Mouse (Mus musculus): ENCODE measurements around the gene Zfp148. TPM values are rescaled to one million over a fixed set of nuclear protein-coding genes. Genes with fewer than 3 reads are reported as not detected.

Zfp148 gene
- polyA plus RNA-seq, 1 experiment, result 7.9 TPM

DNA sequence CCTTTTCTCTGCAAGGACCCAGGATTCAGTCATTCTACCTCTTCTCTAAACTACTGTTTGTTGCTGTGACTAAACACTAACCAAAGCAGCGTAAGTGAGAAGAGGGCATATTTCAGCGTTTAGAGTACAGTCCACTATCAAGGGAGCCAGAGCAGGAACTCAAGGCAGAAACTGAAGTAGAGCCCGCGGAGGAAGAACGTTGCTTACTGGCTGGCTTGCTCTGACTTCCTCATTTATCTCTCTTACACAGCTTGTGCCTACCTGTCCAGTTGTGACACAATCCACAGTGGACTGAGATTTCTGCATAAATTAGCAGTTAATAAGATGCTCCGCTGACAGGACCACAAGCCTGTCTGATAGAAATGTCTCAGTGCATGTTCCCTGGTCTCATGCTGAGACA, 93.7 kb downstream of the Zfp148 start:
- TF ChIP-seq POLR2AphosphoS2 (IDR thresholded peaks at IDR 0.05; ENCODE audit: insufficient read length, low read depth) (no peak), MAX (IDR thresholded peaks at IDR 0.05; ENCODE audit: low read depth) (no peak), SRF (IDR thresholded peaks at IDR 0.05; ENCODE audit: control insufficient read depth, insufficient read length, low read depth) (no peak)
- Histone ChIP-seq H3K27me3 (ENCODE audit: control insufficient read depth, insufficient read depth, insufficient read length) (no peaks in the 10 kb centered on the region), H3K36me3 (ENCODE audit: control insufficient read depth, insufficient read depth) (peaks cover 6% of the 10 kb centered on the region), H3K4me2 (ENCODE audit: low read depth) (no peak overlapping the region), H3K4me3 (no peak overlapping the region), H3K79me2 (ENCODE audit: control insufficient read depth, insufficient read depth) (no peaks in the 10 kb centered on the region), H3ac (ENCODE audit: control insufficient read depth, insufficient read length) (no peak overlapping the region)

DNA sequence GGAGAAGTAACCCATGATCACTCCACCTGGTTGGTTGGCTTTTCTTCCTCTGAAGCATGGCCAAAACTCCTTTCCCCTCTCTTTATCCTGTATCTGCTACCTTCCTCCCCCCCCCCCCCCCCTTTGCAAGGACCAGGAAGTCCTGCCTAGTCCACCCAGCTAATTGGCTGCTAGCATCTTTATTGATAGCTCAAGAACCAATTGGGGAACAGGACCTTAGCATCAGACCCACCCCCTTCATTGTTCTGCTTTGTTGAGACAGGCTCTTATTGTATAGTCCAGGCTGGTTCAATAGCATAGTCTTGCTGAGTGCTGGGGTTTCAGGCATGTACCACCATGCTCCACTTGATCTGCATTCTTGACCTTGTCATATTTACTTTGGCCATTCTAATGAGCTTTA, 99.3 kb downstream of the Zfp148 start:
- TF ChIP-seq REST (IDR thresholded peaks at IDR 0.05; ENCODE audit: insufficient read depth, insufficient read length), result no peak
- TF ChIP-seq TCF12 (IDR thresholded peaks at IDR 0.05; ENCODE audit: insufficient read depth, poor library complexity, severe bottlenecking), result no peak
- no peak for TF ChIP-seq POLR2A (IDR thresholded peaks at IDR 0.05; ENCODE audit: insufficient read length, low read depth)
- no peaks in the 10 kb centered on the region for H3K27me3 ChIP-seq (ENCODE audit: control insufficient read depth, insufficient read depth, insufficient read length)
- H3K4me2 ChIP-seq (ENCODE audit: low read depth), result no peak overlapping the region
- H3K4me3 ChIP-seq, result no peak overlapping the region
- H3ac ChIP-seq (ENCODE audit: control insufficient read depth, insufficient read length), result no peak overlapping the region
- H3K79me2 ChIP-seq (ENCODE audit: control insufficient read depth, insufficient read depth), result no peaks in the 10 kb centered on the region
- peaks cover 12% of the 10 kb centered on the region for H3K36me3 ChIP-seq (ENCODE audit: control insufficient read depth, insufficient read depth)

DNA sequence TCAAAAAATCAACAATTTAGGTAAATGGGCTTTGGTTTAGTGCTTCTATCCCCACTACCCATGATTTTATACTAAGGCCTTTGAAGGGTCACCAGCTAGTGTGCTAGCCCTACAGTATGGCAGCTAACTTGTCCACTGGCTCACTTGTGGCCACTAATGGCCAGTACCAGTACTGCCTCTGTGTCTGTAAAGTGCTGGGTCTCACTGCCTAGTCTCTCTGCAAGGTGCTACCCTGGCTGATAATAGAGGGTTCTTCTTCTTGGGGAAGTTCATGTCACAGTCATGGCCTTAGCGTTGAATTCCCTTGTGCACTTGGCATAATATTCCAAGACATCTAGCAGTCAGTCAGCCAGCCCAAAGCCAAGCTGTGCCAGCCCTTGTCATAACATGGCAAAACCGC, 100.5 kb downstream of the Zfp148 start:
- no peak for TF ChIP-seq TCF3 (IDR thresholded peaks at IDR 0.05; ENCODE audit: insufficient read length, low read depth)
- TF ChIP-seq POLR2AphosphoS2 (IDR thresholded peaks at IDR 0.05; ENCODE audit: insufficient read length, low read depth), result no peak
- TF ChIP-seq POLR2A (IDR thresholded peaks at IDR 0.05; ENCODE audit: insufficient read length, low read depth), result no peak
- TF ChIP-seq MYOD1 (IDR thresholded peaks at IDR 0.05; ENCODE audit: control insufficient read depth in 1 of 3, insufficient read length in 2 of 3, low read depth in 2 of 3), result no peak
- no peak for TF ChIP-seq CEBPB (IDR thresholded peaks at IDR 0.05; ENCODE audit: insufficient read depth, poor library complexity, severe bottlenecking)
- TF ChIP-seq USF1 (IDR thresholded peaks at IDR 0.05; ENCODE audit: low read depth), result no peak
- TF ChIP-seq REST (IDR thresholded peaks at IDR 0.05; ENCODE audit: insufficient read depth, insufficient read length), result no peak
- Histone ChIP-seq H3K27me3 (ENCODE audit: control insufficient read depth, insufficient read depth, insufficient read length) (no peaks in the 10 kb centered on the region), H3K36me3 (ENCODE audit: control insufficient read depth, insufficient read depth) (peaks cover 12% of the 10 kb centered on the region), H3K4me3 (no peak overlapping the region), H3K79me2 (ENCODE audit: control insufficient read depth, insufficient read depth) (no peaks in the 10 kb centered on the region), H3ac (ENCODE audit: control insufficient read depth, insufficient read length) (no peak overlapping the region), H3K4me2 (ENCODE audit: low read depth) (no peak overlapping the region)

DNA sequence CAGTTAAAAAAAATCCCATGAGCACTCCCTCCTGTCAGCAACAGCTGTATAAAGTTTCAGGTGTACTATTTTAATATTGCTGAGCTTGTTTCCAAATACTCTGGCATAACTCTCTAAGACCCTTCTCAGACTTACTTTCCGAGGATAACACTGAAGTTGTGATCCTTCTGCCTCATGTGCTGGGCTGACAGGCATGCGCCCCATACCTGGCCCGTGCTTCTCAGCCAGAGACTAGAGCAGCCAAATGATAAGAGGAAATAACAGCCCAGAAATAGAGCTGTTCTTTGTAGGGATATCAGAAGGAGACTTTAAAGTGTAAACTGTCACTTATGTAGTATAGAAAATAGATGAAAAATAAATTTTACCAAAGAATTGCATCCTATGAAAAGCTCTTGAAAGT, 101.7 kb downstream of the Zfp148 start:
- no peak for TF ChIP-seq MYOD1 (IDR thresholded peaks at IDR 0.05; ENCODE audit: control insufficient read depth in 1 of 3, insufficient read length in 2 of 3, low read depth in 2 of 3)
- peaks cover 12% of the 10 kb centered on the region for H3K36me3 ChIP-seq (ENCODE audit: control insufficient read depth, insufficient read depth)
- no peaks in the 10 kb centered on the region for H3K27me3 ChIP-seq (ENCODE audit: control insufficient read depth, insufficient read depth, insufficient read length)
- H3K4me3 ChIP-seq, result no peak overlapping the region
- H3K79me2 ChIP-seq (ENCODE audit: control insufficient read depth, insufficient read depth), result no peaks in the 10 kb centered on the region
- H3ac ChIP-seq (ENCODE audit: control insufficient read depth, insufficient read length), result no peak overlapping the region
- H3K4me2 ChIP-seq (ENCODE audit: low read depth), result no peak overlapping the region

DNA sequence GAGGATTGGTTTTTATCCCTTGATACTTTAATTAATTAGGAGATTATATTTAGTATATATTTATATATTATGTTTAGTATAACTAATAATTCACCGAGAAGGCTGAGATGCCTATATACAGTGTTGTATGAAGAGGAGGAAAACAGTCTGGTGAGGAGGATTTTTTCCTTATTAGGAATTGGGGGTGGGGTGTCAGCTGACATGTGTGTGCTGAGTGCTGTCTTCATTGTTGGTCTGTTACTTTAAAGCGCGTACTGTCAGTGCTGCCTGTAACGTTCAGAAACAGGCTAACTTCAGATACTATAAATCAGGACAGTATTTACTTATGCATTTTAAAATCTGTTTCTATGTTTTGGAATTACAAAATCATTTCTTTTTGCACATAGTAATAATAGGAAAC, 107.1 kb downstream of the Zfp148 start:
- H3K79me2 ChIP-seq (ENCODE audit: control insufficient read depth, insufficient read depth), result no peaks in the 10 kb centered on the region
- no peak overlapping the region for H3ac ChIP-seq (ENCODE audit: control insufficient read depth, insufficient read length)
- H3K36me3 ChIP-seq (ENCODE audit: control insufficient read depth, insufficient read depth), result peaks cover 5% of the 10 kb centered on the region
- no peak overlapping the region for H3K4me2 ChIP-seq (ENCODE audit: low read depth)
- TF ChIP-seq E2F4 (IDR thresholded peaks at IDR 0.05; ENCODE audit: insufficient read depth) (no peak), REST (IDR thresholded peaks at IDR 0.05; ENCODE audit: insufficient read depth, insufficient read length) (no peak), POLR2AphosphoS2 (IDR thresholded peaks at IDR 0.05; ENCODE audit: insufficient read length, low read depth) (no peak), MYOG (IDR thresholded peaks at IDR 0.05; ENCODE audit: control insufficient read depth in 1 of 3, insufficient read depth in 1 of 3, insufficient read length in 2 of 3, low read depth in 2 of 3) (no peak), SRF (IDR thresholded peaks at IDR 0.05; ENCODE audit: control insufficient read depth, insufficient read length, low read depth) (no peak), USF1 (IDR thresholded peaks at IDR 0.05; ENCODE audit: low read depth) (no peak), MAX (IDR thresholded peaks at IDR 0.05; ENCODE audit: low read depth) (no peak), TCF3 (IDR thresholded peaks at IDR 0.05; ENCODE audit: insufficient read length, low read depth) (no peak), MYOD1 (IDR thresholded peaks at IDR 0.05; ENCODE audit: control insufficient read depth in 1 of 3, insufficient read length in 2 of 3, low read depth in 2 of 3) (no peak), POLR2A (IDR thresholded peaks at IDR 0.05; ENCODE audit: insufficient read length, low read depth) (no peak)
- H3K27me3 ChIP-seq (ENCODE audit: control insufficient read depth, insufficient read depth, insufficient read length), result no peaks in the 10 kb centered on the region
- no peak overlapping the region for H3K4me3 ChIP-seq

DNA sequence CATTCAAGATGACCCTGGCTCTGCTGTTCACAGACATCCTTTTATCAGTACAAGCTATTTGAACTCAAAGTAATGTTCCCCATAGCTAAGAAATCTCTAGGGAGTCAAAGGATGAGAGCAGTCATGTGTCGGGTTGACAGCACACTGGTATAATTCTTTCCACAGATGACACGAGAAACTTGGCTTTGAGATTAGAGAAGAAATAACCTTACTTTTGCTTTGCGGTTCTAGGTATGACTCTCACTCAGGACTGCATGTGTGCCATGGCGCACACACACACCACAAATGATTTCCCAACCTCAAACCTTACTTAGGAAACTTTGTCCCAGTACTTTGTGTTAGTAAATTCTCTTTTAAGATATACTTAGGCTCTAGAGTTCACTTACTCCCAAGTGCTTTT, 113.7 kb downstream of the Zfp148 start:
- H3K36me3 ChIP-seq (ENCODE audit: control insufficient read depth, insufficient read depth), result peaks cover 31% of the 10 kb centered on the region
- H3K4me2 ChIP-seq (ENCODE audit: low read depth), result no peak overlapping the region
- no peaks in the 10 kb centered on the region for H3K79me2 ChIP-seq (ENCODE audit: control insufficient read depth, insufficient read depth)
- H3K4me3 ChIP-seq, result no peak overlapping the region
- no peaks in the 10 kb centered on the region for H3K27me3 ChIP-seq (ENCODE audit: control insufficient read depth, insufficient read depth, insufficient read length)
- H3ac ChIP-seq (ENCODE audit: control insufficient read depth, insufficient read length), result no peak overlapping the region
- TF ChIP-seq TCF12 (IDR thresholded peaks at IDR 0.05; ENCODE audit: insufficient read depth, poor library complexity, severe bottlenecking) (no peak), POLR2AphosphoS2 (IDR thresholded peaks at IDR 0.05; ENCODE audit: insufficient read length, low read depth) (no peak), USF1 (IDR thresholded peaks at IDR 0.05; ENCODE audit: low read depth) (no peak), MAX (IDR thresholded peaks at IDR 0.05; ENCODE audit: low read depth) (no peak), REST (IDR thresholded peaks at IDR 0.05; ENCODE audit: insufficient read depth, insufficient read length) (no peak), MYOD1 (IDR thresholded peaks at IDR 0.05; ENCODE audit: control insufficient read depth in 1 of 3, insufficient read length in 2 of 3, low read depth in 2 of 3) (no peak), SRF (IDR thresholded peaks at IDR 0.05; ENCODE audit: control insufficient read depth, insufficient read length, low read depth) (no peak), POLR2A (IDR thresholded peaks at IDR 0.05; ENCODE audit: insufficient read length, low read depth) (no peak), E2F4 (IDR thresholded peaks at IDR 0.05; ENCODE audit: insufficient read depth) (no peak), CEBPB (IDR thresholded peaks at IDR 0.05; ENCODE audit: insufficient read depth, poor library complexity, severe bottlenecking) (no peak), MYOG (IDR thresholded peaks at IDR 0.05; ENCODE audit: control insufficient read depth in 1 of 3, insufficient read depth in 1 of 3, insufficient read length in 2 of 3, low read depth in 2 of 3) (no peak), TCF3 (IDR thresholded peaks at IDR 0.05; ENCODE audit: insufficient read length, low read depth) (no peak)
